Mouse (Mus musculus) CH12.LX (cell line): ENCODE measurements around the gene Ddx27. TPM values are rescaled to one million over a fixed set of nuclear protein-coding genes. Genes with fewer than 3 reads are reported as not detected.

Experiments
- DNase-seq: peaks from one replicate; pipeline ENCODE4 v3.0.0-alpha.2; 2013; ENCODE audit errors: extremely low read depth
- H3K27ac ChIP-seq: 2 replicates; pipeline ENCODE4 v1.5.1; 2012; ENCODE audit warnings: low read depth, mild to moderate bottlenecking, control low read depth, moderate library complexity; ENCODE audit not compliant: insufficient read depth
- H3K27me3 ChIP-seq: replicated peaks from 2 replicates; pipeline ENCODE3; 2012; ENCODE audit warnings: inconsistent platforms
- H3K36me3 ChIP-seq, 2 experiments: replicated peaks in 1 of 2; 2 replicates each; pipeline versions ENCODE3 to v1.6.1; 2012; ENCODE audit warnings: inconsistent platforms in 1 of 2, low read length in 1 of 2, mild to moderate bottlenecking in 1 of 2, mixed read lengths in 1 of 2, moderate library complexity in 1 of 2; ENCODE audit not compliant: control insufficient read depth in 1 of 2, insufficient read depth in 1 of 2
- H3K4me1 ChIP-seq, 2 experiments: 2 replicates each; pipeline ENCODE4 v1.6.1; 2012; ENCODE audit warnings: inconsistent platforms in 1 of 2, moderate library complexity in 1 of 2; ENCODE audit not compliant: insufficient read depth in 2 of 2, control insufficient read depth in 1 of 2
- H3K4me2 ChIP-seq: 2 replicates; pipeline ENCODE4 v1.6.1; 2012; ENCODE audit warnings: low read depth, mild to moderate bottlenecking, control low read depth; ENCODE audit not compliant: poor library complexity, insufficient read depth, severe bottlenecking
- H3K4me3 ChIP-seq, 3 experiments: fragments of 150-350 bp in 1 of 3; sonication (generic) in 1 of 3; replicated peaks in 1 of 3; 2 replicates each; pipeline versions ENCODE3 to v1.5.1; 2011 to 2012; ENCODE audit warnings: low read depth in 2 of 3, low read length in 2 of 3, mild to moderate bottlenecking in 2 of 3, moderate library complexity in 2 of 3, control low read depth in 1 of 3, improper control_type of control experiment in 1 of 3, inconsistent platforms in 1 of 3, mixed read lengths in 1 of 3; ENCODE audit not compliant: poor library complexity in 1 of 3
- H3K79me2 ChIP-seq: replicated peaks from 2 replicates; pipeline ENCODE4 v1.6.1; 2012; ENCODE audit warnings: mild to moderate bottlenecking, moderate library complexity; ENCODE audit not compliant: control insufficient read depth, poor library complexity, insufficient read depth, severe bottlenecking; ENCODE audit errors: extremely low read depth
- H3K9ac ChIP-seq: 2 replicates; pipeline ENCODE4 v1.6.1; 2012; ENCODE audit warnings: low read depth, mild to moderate bottlenecking, control low read depth, moderate library complexity; ENCODE audit not compliant: insufficient read depth
- H3K9me3 ChIP-seq: replicated peaks from 2 replicates; pipeline ENCODE3; 2012; ENCODE audit warnings: low read length, inconsistent platforms, mixed read lengths
- BHLHE40 ChIP-seq: IDR thresholded peaks from 2 replicates; pipeline ENCODE4 v1.6.1; 2011; ENCODE audit warnings: mild to moderate bottlenecking, low read depth, low read length, improper control_type of control experiment
- CHD1 ChIP-seq: IDR thresholded peaks from 2 replicates; pipeline ENCODE4 v1.6.1; 2012; ENCODE audit warnings: low read depth, low read length, improper control_type of control experiment, inconsistent platforms
- CTCF ChIP-seq, 2 experiments: IDR thresholded peaks in 1 of 2; conservative IDR thresholded peaks in 1 of 2; 2 replicates each; pipeline ENCODE4 v1.5.1; 2011 to 2012; ENCODE audit warnings: low read depth in 2 of 2, low read length in 2 of 2, improper control_type of control experiment in 1 of 2, inconsistent platforms in 1 of 2, mild to moderate bottlenecking in 1 of 2, moderate library complexity in 1 of 2
- E2F4 ChIP-seq: IDR thresholded peaks from 2 replicates; pipeline ENCODE4 v1.6.1; 2011; ENCODE audit warnings: low read depth, low read length, improper control_type of control experiment; ENCODE audit not compliant: insufficient replicate concordance
- ELF1 ChIP-seq: IDR thresholded peaks from 2 replicates; pipeline ENCODE4 v1.6.1; 2014; ENCODE audit warnings: low read depth, mild to moderate bottlenecking, inconsistent platforms, low read length, improper control_type of control experiment
- EP300 ChIP-seq: IDR thresholded peaks from 2 replicates; pipeline ENCODE4 v1.6.1; 2011; ENCODE audit warnings: low read length, improper control_type of control experiment
- ETS1 ChIP-seq: conservative IDR thresholded peaks from 2 replicates; pipeline ENCODE4 v1.6.1; 2012; ENCODE audit warnings: low read depth, mild to moderate bottlenecking, inconsistent platforms, low read length, improper control_type of control experiment, moderate library complexity
- HCFC1 ChIP-seq: IDR thresholded peaks from 2 replicates; pipeline ENCODE4 v1.6.1; 2012; ENCODE audit warnings: low read depth, mild to moderate bottlenecking, inconsistent platforms, low read length, improper control_type of control experiment
- IRF4 ChIP-seq: IDR thresholded peaks from 2 replicates; pipeline ENCODE4 v1.6.1; 2014; ENCODE audit warnings: low read depth, mild to moderate bottlenecking, inconsistent platforms, low read length, improper control_type of control experiment
- JUND ChIP-seq: conservative IDR thresholded peaks from 2 replicates; pipeline ENCODE4 v1.6.1; 2011; ENCODE audit warnings: low read depth, low read length, improper control_type of control experiment
- KAT2A ChIP-seq: IDR thresholded peaks from 2 replicates; pipeline ENCODE4 v1.6.1; 2012; ENCODE audit warnings: low read length, improper control_type of control experiment, inconsistent platforms; ENCODE audit not compliant: insufficient replicate concordance
- MAFK ChIP-seq: IDR thresholded peaks from 2 replicates; pipeline ENCODE4 v1.6.1; 2011; ENCODE audit warnings: low read length, improper control_type of control experiment; ENCODE audit not compliant: insufficient replicate concordance
- MAX ChIP-seq: IDR thresholded peaks from 2 replicates; pipeline ENCODE4 v1.6.1; 2011; ENCODE audit warnings: low read length, improper control_type of control experiment
- MEF2A ChIP-seq: IDR thresholded peaks from 2 replicates; pipeline ENCODE4 v1.6.1; 2014; ENCODE audit warnings: low read depth, mild to moderate bottlenecking, inconsistent platforms, low read length, improper control_type of control experiment, borderline replicate concordance
- NELFE ChIP-seq: IDR thresholded peaks from 2 replicates; pipeline ENCODE4 v1.6.1; 2011; ENCODE audit warnings: low read depth, low read length, improper control_type of control experiment
- NRF1 ChIP-seq: IDR thresholded peaks from 2 replicates; pipeline ENCODE4 v1.6.1; 2014; ENCODE audit warnings: low read depth, mild to moderate bottlenecking, inconsistent platforms, low read length, improper control_type of control experiment, moderate library complexity
- PAX5 ChIP-seq: IDR thresholded peaks from 2 replicates; pipeline ENCODE4 v1.6.1; 2012; ENCODE audit warnings: low read length, inconsistent platforms, mixed read lengths
- POLR2A ChIP-seq: IDR thresholded peaks from 2 replicates; pipeline ENCODE4 v1.6.1; 2011; ENCODE audit warnings: low read depth, mild to moderate bottlenecking, improper control_type of control experiment, low read length
- RAD21 ChIP-seq: IDR thresholded peaks from 2 replicates; pipeline ENCODE4 v1.6.1; 2011; ENCODE audit warnings: low read depth, mild to moderate bottlenecking, low read length, improper control_type of control experiment, moderate library complexity
- RCOR1 ChIP-seq: conservative IDR thresholded peaks from 2 replicates; pipeline ENCODE4 v1.6.1; 2012; ENCODE audit warnings: low read depth, mild to moderate bottlenecking, inconsistent platforms, low read length, improper control_type of control experiment
- SMC3 ChIP-seq: IDR thresholded peaks from 2 replicates; pipeline ENCODE4 v1.6.1; 2011; ENCODE audit warnings: low read depth, low read length, improper control_type of control experiment
- UBTF ChIP-seq: IDR thresholded peaks from 2 replicates; pipeline ENCODE4 v1.6.1; 2012; ENCODE audit warnings: low read depth, mild to moderate bottlenecking, inconsistent platforms, low read length, improper control_type of control experiment, moderate library complexity
- USF1 ChIP-seq: IDR thresholded peaks from 2 replicates; pipeline ENCODE4 v1.6.1; 2014; ENCODE audit warnings: low read depth, mild to moderate bottlenecking, inconsistent platforms, low read length, improper control_type of control experiment
- USF2 ChIP-seq: conservative IDR thresholded peaks from 2 replicates; pipeline ENCODE4 v1.6.1; 2011; ENCODE audit warnings: low read depth, low read length, improper control_type of control experiment
- ZC3H11A ChIP-seq: IDR thresholded peaks from 2 replicates; pipeline ENCODE4 v1.6.1; 2012; ENCODE audit warnings: low read depth, mild to moderate bottlenecking, inconsistent platforms, low read length, improper control_type of control experiment
- ZKSCAN1 ChIP-seq: IDR thresholded peaks from 2 replicates; pipeline ENCODE4 v1.6.1; 2012; ENCODE audit warnings: low read depth, inconsistent platforms, low read length, improper control_type of control experiment, borderline replicate concordance
- ZMIZ1 ChIP-seq: IDR thresholded peaks from 2 replicates; pipeline ENCODE4 v1.6.1; 2012; ENCODE audit warnings: low read depth, mild to moderate bottlenecking, inconsistent platforms, low read length, improper control_type of control experiment
- ZNF384 ChIP-seq: IDR thresholded peaks from 2 replicates; pipeline ENCODE4 v1.6.1; 2012; ENCODE audit warnings: low read depth, low read length, improper control_type of control experiment, inconsistent platforms
- dilution Hi-C: fragments of 300-500 bp; cut with MboI; formaldehyde crosslinking; loops from 2 replicates; pipeline ENCODE4 v1.14.3; 2020; ENCODE audit warnings: low sequenced_read_pairs; ENCODE audit not compliant: extremely low pct_unique_long_range_greater_than_20kb, extremely low pct_ligation_motif_present
- in situ Hi-C: fragments of 300-500 bp; cut with MboI; formaldehyde crosslinking; loops from 3 replicates; pipeline ENCODE4 v1.14.3; 2019; ENCODE audit warnings: low sequenced_read_pairs, low pct_ligation_motif_present, low pct_unique_long_range_greater_than_20kb, mixed read lengths
- polyA plus RNA-seq: library from polyadenylated mRNA; unstranded; fragments of >175 nt; gene quantifications from 2 replicates; pipeline ENCODE4 v1.2.1, GENCODE M21; 2012; ENCODE audit warnings: low read depth; ENCODE audit not compliant: insufficient read length
- total RNA-seq, 2 experiments: library from RNA; depleted of rRNA; stranded (reverse); fragments of 300-350 nt in 1 of 2; fragments of >200 nt in 1 of 2; gene quantifications; 2 replicates each; pipeline ENCODE4 v1.2.3; 2012 to 2014

The Ddx27 gene
- total and polyA plus RNA-seq, 3 experiments = 139 to 224 (median 157) TPM

DNA sequence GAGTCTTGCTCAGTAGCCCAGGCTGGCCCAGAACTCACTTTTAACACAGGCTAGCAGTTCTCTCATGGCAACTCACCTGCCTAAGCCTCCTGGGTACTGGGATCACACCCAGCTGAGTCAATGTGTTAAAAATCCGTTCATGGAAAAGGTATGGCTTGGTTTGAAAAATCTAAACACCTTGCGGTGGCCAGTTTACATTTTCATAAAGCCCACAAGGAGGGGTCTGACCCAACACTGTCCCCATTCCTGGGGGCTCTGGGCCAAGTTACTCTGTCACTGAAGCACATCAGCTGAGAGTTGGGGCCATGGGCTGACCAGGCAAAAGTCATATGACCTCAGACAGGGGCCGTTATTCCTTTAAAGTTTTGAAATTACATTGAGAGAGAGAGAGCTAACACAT is 65.4 kb downstream of the Ddx27 start:
- Histone ChIP-seq H3K36me3 (no peaks in the 10 kb centered on the region), H3K79me2 (no peaks in the 10 kb centered on the region), H3K4me3 (no peak overlapping the region), H3K27me3 (peaks cover 15% of the 10 kb centered on the region), H3K4me2 (no peak overlapping the region), H3K27ac (no peak overlapping the region), H3K4me1 (peaks cover 22 to 47% of the 10 kb centered on the region in 2 experiments), H3K9me3 (peaks cover 5% of the 10 kb centered on the region), H3K9ac (no peak overlapping the region)
- no peak for TF ChIP-seq ETS1
- no peak for TF ChIP-seq EP300
- TF ChIP-seq ELF1 = no peak
- TF ChIP-seq POLR2A = no peak
- no peak for TF ChIP-seq NRF1
- TF ChIP-seq MAFK = no peak
- TF ChIP-seq SMC3 = no peak
- no peak for TF ChIP-seq NELFE
- TF ChIP-seq CHD1 = no peak
- no peak for TF ChIP-seq MEF2A
- TF ChIP-seq PAX5 = no peak
- TF ChIP-seq IRF4 = no peak
- TF ChIP-seq USF2 = no peak
- no peak for TF ChIP-seq JUND
- TF ChIP-seq ZNF384 = no peak
- TF ChIP-seq BHLHE40 = no peak
- in situ Hi-C loops = no loop called here
- no peak for DNase-seq
- dilution Hi-C loops = no loop called here

DNA sequence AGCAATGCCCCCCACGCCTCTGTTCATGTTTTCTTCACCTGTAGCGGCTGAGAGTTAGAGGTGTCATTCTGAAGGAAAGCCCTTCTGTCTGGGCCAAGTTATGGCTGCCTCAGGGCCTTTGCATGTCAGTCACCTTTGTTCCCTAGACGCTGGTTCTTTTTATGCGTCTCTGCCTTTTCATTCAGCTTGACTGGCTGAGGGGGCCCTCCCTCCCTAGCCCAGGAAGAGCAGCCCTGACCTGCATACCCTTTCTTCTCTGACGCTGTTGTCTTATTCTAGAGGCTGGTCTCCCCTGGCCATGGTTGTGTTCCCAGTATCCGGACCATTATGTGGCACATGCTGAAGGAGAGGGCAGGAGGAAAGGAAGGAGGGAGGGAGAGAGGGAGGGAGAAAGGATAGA is 66.1 kb downstream of the Ddx27 start:
- Histone ChIP-seq H3K36me3 (no peaks in the 10 kb centered on the region), H3K9ac (no peak overlapping the region), H3K4me2 (no peak overlapping the region), H3K27me3 (peaks cover 15% of the 10 kb centered on the region), H3K9me3 (peaks cover 5% of the 10 kb centered on the region), H3K4me1 (peaks cover 23 to 48% of the 10 kb centered on the region in 2 experiments)
- dilution Hi-C loops = no loop called here
- no peak for DNase-seq
- TF ChIP-seq ZMIZ1 (no peak), RAD21 (no peak), CTCF (conservative IDR thresholded peaks at IDR 0.05 in 1 of 2, IDR thresholded peaks at IDR 0.05 in 1 of 2; ENCODE audit: low read depth in 2 of 2, low read length in 2 of 2) (no peak), CHD1 (no peak), E2F4 (no peak), MAX (no peak), SMC3 (no peak), ZKSCAN1 (no peak), HCFC1 (no peak), NRF1 (no peak), UBTF (no peak), KAT2A (no peak), BHLHE40 (no peak), RCOR1 (no peak), ZC3H11A (no peak), MAFK (no peak), USF2 (no peak), USF1 (no peak), IRF4 (no peak), POLR2A (no peak)
- TF ChIP-seq, all 38 proteins: peak for 0
- in situ Hi-C loops = no loop called here
- no peak overlapping the region for H3K27ac ChIP-seq
- no peak overlapping the region for H3K4me3 ChIP-seq
- no peaks in the 10 kb centered on the region for H3K79me2 ChIP-seq
